Mouse (Mus musculus) adrenal gland, postnatal 36 days (tissue): ENCODE data around the gene Fbxl3. TPM values are rescaled to one million over a fixed set of nuclear protein-coding genes. Genes with fewer than 3 reads are reported as not detected.
A peak's percentile ranks its signal among the peaks of the same experiment; 100 is the strongest.

Experiments
- DNase-seq, 2 experiments: peaks; one replicate each; pipeline ENCODE4 v3.0.0; 2021; ENCODE audit warnings: mixed read lengths in 1 of 2
- total RNA-seq, 2 experiments: library from RNA; stranded (reverse); gene quantifications; 2 replicates each; pipeline ENCODE4 v1.2.3; 2021

Fbxl3 gene
- total RNA-seq, 2 experiments from 2014 or later = 73.4 to 75.6 TPM

DNA sequence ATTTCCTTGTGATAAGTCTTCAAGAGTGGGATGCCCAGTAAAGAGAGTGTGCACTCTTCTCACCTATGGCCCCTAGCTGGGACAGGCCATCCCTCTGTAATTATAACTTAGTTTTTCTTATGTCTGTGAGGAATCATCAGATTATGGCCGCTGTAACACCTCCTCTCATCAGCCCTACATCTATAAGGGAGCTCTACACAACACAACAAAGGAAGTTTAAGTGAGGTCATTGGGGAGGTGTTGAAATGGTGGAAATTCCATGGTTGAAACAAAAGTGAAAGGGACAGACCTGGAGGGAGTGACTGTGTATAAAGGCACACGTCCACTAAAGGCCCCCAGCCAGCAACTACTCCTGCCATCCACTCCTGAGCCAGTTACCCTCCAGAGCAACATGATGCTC, 52.7 kb downstream of the Fbxl3 start, which contains the start of gene Acod1:
TSS of gene Acod1 (plus strand) at position 301 of the 400 bp plus-strand sequence.
- no peak for DNase-seq

DNA sequence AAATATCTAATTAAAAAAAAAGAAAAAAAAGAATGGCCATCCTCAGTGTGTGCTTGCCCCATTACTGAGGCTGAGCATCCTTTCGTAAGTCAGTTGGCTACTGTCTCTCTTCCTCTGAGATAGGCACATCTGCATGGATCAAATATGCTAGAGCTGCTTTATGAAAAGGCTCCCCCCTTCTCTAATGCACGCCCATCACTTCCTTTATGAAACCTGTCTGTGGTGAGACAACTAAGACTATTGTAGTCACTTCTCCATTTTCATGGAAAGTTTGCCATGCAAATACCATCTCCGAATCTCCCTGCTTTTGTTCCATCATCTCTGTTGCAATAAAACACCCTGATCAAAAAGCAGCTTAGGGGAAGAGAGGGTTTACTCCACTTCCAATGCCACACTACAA, 62.4 kb downstream of the Fbxl3 start:
- DNase-seq = no peak

DNA sequence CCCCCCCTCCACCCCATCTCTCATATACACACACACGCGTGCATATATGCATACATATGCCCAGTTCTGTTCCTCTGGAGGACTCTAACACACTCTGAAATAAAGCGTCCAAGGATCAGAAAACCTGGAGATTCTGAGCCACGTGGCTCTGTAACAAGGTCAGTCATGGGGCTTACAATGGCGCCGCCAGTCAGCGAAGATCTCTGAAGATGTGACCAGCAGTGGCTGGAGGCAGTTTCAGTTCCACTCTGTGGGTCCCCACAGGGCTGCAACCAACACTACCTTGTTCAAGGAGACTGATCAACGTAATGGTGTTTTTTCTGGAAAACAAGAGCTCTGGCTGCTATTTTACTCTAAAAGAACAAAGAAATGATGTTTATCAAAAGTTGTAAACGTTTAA, 65.3 kb downstream of the Fbxl3 start:
- DNase-seq = no peak

DNA sequence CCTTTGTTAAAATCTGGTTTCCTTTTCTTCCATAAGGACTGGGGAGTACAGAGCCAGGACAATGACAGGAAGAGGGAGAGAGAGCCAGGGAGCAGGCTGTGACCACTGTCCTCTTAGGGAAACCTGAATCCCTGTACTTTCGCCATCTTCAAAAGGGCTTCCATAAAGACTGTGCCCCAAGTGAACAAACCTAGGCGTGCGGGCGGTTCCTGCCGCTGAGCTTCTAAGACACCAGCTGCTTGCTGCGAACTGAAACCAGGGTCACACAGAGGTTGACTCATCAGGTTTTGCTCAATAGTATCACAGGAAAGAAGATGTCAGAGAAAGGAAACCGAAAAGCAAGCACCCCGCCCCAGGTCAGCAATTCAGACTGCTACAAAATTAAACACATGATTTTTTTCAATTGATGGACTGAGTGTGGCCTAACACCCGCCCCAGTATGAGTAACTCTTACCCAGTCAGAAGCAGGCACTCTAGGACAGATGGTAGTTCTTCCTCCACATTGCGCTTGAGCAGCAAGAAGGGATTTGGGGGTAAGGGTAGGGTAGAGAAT, 66.0 kb downstream of the Fbxl3 start:
- peak; percentile 57 to 63 for DNase-seq

Other genes starting within 250 kb of the Fbxl3 start
- 10 to 100 TPM; 32.5 to 43.8 TPM for gene Kctd12, start 116.9 kb downstream of the Fbxl3 start, total RNA-seq
- not detected for gene Acod1, start 52.6 kb downstream of the Fbxl3 start, total RNA-seq
- gene Cln5, start 29.4 kb downstream of the Fbxl3 start, total RNA-seq = 10 to 100 TPM; 25.1 to 34.5 TPM
- 10 to 100 TPM; 58.2 to 63.8 TPM for gene Mycbp2, start 247.2 kb upstream of the Fbxl3 start, total RNA-seq